Mouse (Mus musculus) G1E (cell line): ENCODE data around the gene Fanci.

Experiments used
- CTCF ChIP-seq: IDR thresholded peaks from 2 replicates; pipeline ENCODE4 v1.5.1; 2012; ENCODE audit warnings: low read depth, low read length, inconsistent platforms, mixed read lengths
- GATA1 ChIP-seq: IDR thresholded peaks from 2 replicates; pipeline ENCODE4 v1.6.1; 2012; ENCODE audit warnings: borderline replicate concordance, low read length, inconsistent platforms, mixed read lengths
- POLR2AphosphoS5 ChIP-seq: IDR thresholded peaks from 2 replicates; pipeline ENCODE4 v1.6.1; 2012; ENCODE audit warnings: low read depth, low read length, inconsistent platforms; ENCODE audit not compliant: insufficient replicate concordance
- TAL1 ChIP-seq: conservative IDR thresholded peaks from 2 replicates; pipeline ENCODE4 v1.6.1; 2012; ENCODE audit warnings: low read depth, low read length, inconsistent platforms, mixed read lengths

DNA sequence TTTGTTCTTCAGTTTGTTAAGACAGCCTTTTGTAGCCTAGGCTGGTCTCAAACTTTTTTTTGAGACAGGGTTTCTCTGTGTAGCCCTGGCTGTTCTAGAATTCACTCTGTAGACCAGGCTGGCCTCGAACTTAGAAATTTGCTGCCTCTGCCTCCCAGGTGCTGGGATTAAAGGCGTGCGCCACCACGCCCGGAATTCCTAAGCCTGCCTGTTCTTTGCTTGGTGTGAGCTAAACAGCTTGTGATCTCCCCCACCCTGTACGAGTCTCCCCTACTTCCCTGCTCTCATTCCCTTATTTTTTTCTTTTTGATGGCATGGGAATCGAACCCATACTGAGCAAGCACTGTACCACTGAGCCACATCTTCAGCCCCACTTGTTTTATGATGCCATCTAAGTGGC lies 3.5 kb downstream of the Fanci start:
- TF ChIP-seq CTCF, result no peak
- TF ChIP-seq GATA1, result no peak
- no peak for TF ChIP-seq POLR2AphosphoS5
- TF ChIP-seq TAL1, result no peak
